Mouse (Mus musculus): ENCODE measurements around the gene Tgds. TPM values are rescaled to one million over a fixed set of nuclear protein-coding genes. Genes with fewer than 3 reads are reported as not detected.
"Not testable (repeated sequence)": the region's sequence is repeated elsewhere in the genome, so short reads cannot be mapped to it uniquely, and the experiment has no call there.

The Tgds gene
- total RNA-seq, 4 experiments from 2014 or later, result 7.8 to 10.5 (median 9.2) TPM

DNA sequence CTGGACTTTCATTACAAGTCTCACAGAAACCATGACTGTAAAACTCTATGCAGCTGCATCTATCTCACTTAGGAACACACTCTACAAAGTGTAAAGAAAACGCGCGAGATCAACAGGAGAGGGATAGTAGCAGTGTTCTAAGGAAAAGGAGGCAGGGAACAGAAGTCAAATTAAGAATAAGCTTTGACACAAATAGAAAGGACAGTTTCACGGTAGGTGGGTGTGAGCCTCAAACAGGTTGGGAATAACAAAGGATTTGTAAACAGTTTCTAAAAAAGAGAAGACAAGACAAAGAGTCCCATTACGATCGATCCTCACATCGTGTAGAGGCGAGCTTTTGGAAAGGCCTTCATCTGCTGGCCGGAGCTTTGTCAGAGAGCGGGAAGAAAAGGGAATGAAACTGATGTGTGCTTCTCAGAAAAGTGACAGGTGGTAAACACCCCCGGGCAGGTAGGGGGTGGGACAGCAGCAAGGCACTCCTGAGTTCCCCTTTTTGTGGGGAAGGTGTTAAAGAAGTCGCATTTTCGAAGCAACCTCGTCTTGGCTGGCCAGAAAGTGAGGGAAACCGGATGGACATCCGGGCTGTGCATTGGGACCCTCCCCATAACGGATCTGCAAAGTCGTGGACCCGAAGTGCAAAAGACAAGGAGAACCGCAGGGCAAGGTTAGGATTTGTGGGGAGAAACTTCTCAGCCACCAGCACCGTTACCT, 469 bp downstream of the Tgds start:
- DNase-seq (ENCODE audit: low spot score), result no peak

GRCm38 (mm10) chr14:118131472-118131871, 1.1 kb downstream of the Tgds start:
- no peak for DNase-seq (ENCODE audit: low spot score)

- no peak for DNase-seq (ENCODE audit: low spot score)
These were observed 6.3 kb downstream of the Tgds start for GRCm38 (mm10) chr14:118126301-118126700.

- no peak for DNase-seq (ENCODE audit: low spot score)
These were observed 7.8 kb downstream of the Tgds start for GRCm38 (mm10) chr14:118124771-118125170.

GRCm38 (mm10) chr14:118124129-118124528, 8.4 kb downstream of the Tgds start:
- no peak for DNase-seq (ENCODE audit: low spot score)

DNA sequence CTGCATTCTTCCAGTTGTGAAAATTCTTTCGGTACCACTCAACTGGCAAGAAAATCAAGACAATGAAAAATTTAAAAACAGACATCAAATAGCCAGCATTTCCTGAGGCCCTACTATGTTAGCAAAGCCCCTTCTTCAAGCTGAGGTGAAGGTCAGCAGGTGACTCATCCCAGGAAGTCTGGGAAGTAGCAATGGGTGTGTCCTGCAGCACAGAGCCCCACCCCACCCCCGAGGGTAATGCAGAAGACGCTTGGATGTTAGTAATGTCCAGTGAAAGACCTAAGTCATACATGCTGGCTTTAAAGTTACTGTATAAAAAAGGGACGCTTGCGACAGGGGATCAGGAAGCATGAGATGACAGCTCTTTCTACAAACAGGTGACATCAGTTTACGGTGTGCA, 19.4 kb downstream of the Tgds start:
- DNase-seq (ENCODE audit: low spot score), result no peak

DNA sequence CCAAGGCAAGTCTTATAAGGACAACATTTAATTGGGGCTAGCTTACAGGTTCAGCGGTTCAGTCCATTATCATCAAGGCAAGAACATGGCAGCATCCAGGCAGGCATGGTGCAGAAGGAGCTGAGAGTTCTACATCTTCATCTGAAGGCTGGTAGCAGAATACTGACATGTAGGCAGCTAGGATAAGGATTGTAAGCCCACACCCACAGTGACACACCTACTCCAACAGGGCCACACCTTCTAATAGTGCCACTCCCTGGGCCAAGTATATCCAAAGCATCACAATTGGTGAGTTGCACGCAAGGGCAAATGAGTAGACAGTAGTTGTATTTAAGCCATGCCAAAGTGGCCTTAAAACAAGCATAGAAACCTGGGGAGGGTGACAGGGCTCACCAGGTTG, 25.1 kb downstream of the Tgds start:
- DNase-seq (ENCODE audit: low spot score), result not testable (repeated sequence)

GRCm38 (mm10) chr14:118101227-118101990, 31.1 kb downstream of the Tgds start:
- no peak for DNase-seq (ENCODE audit: low spot score)

DNA sequence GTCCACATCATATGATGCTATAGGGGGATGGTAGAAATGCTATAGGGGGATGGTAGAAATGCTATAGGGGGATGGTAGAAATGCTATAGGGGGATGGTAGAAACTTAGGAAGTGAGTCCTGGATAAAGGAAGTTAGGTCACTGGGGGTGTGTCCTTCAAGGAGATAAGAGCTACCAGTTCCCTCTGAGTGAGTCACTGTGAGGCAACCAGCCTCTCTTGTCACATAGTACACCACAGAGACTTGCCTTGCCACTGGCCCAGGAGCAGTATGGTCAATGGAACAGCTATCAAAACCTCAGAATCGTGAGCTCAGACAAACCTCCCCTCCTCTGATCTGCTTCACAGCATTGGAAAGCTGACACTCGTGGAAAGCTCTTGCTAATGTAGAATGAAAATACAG, 34.3 kb downstream of the Tgds start:
- no peak for DNase-seq (ENCODE audit: low spot score)

GRCm38 (mm10) chr14:118089806-118090392, 42.7 kb downstream of the Tgds start:
- no peak for DNase-seq (ENCODE audit: low spot score)

GRCm38 (mm10) chr14:118089215-118089805, 43.2 kb downstream of the Tgds start:
- peak; percentile 93 for DNase-seq (ENCODE audit: low spot score)

GRCm38 (mm10) chr14:118088437-118089207, 43.9 kb downstream of the Tgds start:
- peak; percentile 49 for DNase-seq (ENCODE audit: low spot score)

DNA sequence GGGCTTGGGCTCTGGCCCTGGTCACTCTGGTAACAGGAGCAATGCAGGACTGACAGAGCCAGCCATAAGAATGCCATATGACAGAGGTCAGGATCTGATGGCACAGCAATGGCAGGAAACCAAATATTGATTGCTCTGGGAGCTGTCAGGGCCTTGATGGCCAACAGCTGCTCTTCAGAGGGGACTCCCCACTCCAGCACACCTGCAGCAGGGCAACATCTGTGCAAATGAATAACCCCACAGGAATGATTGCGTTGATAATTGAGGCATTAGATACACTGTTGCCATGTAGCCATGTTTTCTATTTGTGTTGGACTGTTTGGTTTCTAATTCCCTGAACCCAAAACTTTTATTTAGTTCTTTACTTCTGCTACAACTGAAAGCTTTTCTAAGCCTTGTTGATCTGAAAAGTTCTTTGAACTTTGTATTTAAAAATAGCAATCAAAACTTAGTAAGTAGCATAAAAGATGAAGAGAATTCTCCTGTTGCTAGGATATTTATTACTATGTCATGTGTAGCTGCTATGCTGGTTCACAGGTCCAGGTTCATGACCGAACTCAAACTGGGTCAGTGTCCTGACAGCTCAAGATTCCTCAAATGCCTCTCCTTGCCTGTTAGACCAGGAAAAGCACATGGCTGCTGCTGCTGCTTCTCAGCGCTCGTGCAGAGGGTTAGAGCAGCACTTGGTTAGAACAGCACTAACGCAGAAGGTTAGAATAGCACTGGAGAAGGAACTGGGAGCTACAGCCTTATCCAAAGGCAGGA, 46.1 kb downstream of the Tgds start:
- DNase-seq (ENCODE audit: low spot score), result no peak

DNA sequence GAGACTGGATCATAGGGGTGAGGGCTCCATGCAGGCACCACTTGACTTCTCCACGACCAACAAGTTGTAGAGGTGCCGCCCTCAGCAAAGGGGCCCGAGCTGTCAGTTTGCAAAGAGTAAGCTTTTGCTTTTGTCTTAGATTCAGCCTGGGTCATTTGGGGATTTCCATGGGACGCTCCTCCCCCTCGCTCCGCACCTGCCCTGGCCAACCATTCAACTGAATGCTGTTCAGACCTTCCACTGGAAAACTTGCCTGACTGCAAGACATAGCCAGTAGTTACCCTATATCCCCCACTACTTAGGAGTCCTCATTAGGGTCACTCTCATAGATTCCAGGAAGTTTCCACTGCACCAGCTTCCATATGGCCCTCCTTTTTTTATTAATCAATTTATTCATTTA, 48.7 kb downstream of the Tgds start:
- DNase-seq (ENCODE audit: low spot score), result no peak

DNA sequence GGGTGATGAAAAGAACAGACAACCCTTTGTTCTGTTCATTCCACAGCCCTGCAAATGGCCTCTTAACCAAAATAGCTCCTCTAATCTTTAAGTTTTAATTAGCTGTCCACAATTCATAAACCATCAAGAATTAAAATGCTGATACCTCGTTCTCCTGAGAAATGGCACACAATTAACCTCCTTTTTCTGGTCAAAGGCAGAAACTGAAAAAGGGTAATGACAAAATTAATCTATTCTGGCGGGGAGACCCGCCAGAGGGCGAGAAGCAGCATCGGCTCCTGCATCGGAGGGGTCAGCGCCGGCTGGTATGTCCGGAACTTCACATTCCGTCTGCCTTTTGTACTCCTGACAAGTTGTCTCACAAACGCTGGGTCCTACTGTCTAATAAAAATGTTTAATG, 51.9 kb downstream of the Tgds start:
- DNase-seq (ENCODE audit: low spot score), result no peak

DNA sequence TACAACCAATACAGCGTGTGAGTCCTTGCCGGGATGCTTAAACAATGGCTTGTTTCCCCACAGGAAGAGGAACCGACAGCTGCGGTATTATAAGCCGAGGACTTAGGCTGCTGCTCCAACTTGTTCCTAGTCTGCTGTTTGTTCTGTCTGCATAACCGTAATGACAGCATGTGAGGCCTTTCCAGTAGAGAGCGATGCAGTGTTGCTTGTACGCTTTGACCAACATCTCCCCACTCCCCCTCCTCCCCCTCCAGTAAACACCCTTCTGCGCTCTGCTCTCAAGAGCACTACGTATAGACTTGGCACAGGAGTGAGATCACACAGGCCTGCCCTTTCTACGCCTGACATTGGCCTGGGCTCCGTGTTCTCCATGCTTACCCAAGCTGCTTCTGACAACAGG, 62.5 kb downstream of the Tgds start:
- DNase-seq (ENCODE audit: low spot score), result no peak

DNA sequence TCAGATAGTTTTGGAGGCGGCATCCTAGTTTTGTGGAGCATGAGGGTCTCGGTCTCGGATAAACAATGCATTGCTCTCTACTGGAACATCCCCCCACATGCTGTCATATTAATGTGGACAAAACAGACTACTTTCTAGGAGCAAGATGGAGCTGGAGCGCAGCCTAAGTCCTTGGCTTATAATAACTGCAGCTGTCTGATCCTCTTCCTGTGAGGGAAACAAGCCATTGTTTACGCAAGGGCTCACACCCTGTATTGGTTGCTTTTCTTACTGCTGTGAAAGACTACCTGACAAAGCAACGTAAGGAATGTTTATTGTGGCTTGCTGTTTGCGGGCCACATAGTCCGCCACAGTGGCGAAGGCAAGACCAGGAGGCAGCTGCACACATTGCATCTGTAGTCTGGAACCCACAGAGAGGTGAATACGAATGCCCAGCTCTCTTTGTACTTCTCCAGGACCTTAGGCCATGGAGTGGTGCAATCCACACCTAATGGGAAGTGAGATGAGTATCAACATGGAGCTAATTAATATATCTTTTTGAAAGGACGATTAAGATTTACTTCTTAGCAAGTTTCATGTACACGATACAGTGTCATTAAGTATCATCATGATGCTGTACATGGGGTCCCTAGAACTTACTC, 63.0 kb downstream of the Tgds start:
- DNase-seq (ENCODE audit: low spot score), result peak; percentile 30

Data from heart, adult 8-10 months (tissue).